Mouse (Mus musculus) cerebellum, adult 2 months (tissue): ENCODE data around the gene Vwa1.

Source experiments
- CTCF ChIP-seq: fragments of 200-500 bp; IDR thresholded peaks from 2 replicates; pipeline ENCODE4 v1.5.1; 2011; ENCODE audit warnings: low read depth, mild to moderate bottlenecking, control low read depth, low read length, moderate library complexity, borderline replicate concordance; ENCODE audit not compliant: insufficient read depth
- POLR2A ChIP-seq: fragments of 200-500 bp; IDR thresholded peaks from 2 replicates; pipeline ENCODE4 v1.6.1; 2011; ENCODE audit warnings: low read length, control low read depth, borderline replicate concordance; ENCODE audit not compliant: insufficient read depth

DNA sequence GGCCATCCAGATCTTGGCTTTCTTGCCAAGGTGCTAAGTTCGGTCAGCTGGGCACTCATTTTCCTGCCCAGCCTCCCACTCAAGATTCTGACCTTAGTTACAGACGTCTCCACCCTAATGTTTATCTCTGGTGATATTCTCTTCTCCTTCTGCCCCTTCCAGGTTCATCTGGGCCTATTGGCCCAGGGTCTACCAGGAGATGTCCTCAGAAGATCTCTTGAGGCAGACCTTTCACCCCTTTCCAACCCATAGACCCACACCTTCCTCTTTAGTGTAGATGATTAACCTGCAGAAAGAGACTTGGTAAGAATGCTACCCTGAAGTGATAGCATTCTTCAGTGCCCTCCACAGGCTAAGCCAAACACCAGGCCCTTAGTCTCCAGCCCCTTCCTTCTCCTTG, 2.8 kb downstream of the Vwa1 start:
- TF ChIP-seq CTCF (no peak), POLR2A (no peak)
